Mouse (Mus musculus) embryonic facial prominence, embryonic 14.5 days (tissue): ENCODE measurements around the gene A930018P22Rik. TPM values are rescaled to one million over a fixed set of nuclear protein-coding genes. Genes with fewer than 3 reads are reported as not detected.

Source experiments
- polyA plus RNA-seq: library from polyadenylated mRNA; unstranded; fragments of >200 nt; fragmentation: Nextera tagmentation; extraction: Ambion mirVana; gene quantifications from 2 replicates; pipeline ENCODE4 v1.2.1, GENCODE M21; 2014

The A930018P22Rik gene
- polyA plus RNA-seq, 1 experiment from 2014 or later, result not detected

Other genes starting within 250 kb of the A930018P22Rik start
- gene Lmo2, start 164.8 kb upstream of the A930018P22Rik start, polyA plus RNA-seq, result 22.3 and 23.8 TPM in 2 replicates
- gene Fbxo3, start 95.0 kb upstream of the A930018P22Rik start, polyA plus RNA-seq, result 47.3 and 50.7 TPM in 2 replicates
- gene 4931422A03Rik, start 94.4 kb upstream of the A930018P22Rik start, polyA plus RNA-seq, result 1.3 and 2.5 TPM in 2 replicates
- gene Gm10912, start 56.9 kb upstream of the A930018P22Rik start, polyA plus RNA-seq, result not detected in 2 replicates
- not detected in 2 replicates for gene Gm10799, start 54.2 kb upstream of the A930018P22Rik start, polyA plus RNA-seq
- gene Cd59b, start 52.9 kb upstream of the A930018P22Rik start, polyA plus RNA-seq, result 5.3 and 5.5 TPM in 2 replicates
- 23.5 TPM in 2 replicates for gene Cd59a, start 27.0 kb upstream of the A930018P22Rik start, polyA plus RNA-seq